Mouse (Mus musculus) liver, adult 2 months (tissue): ENCODE data around the gene Lrfn3.

Experiments
- CTCF ChIP-seq: fragments of 200-500 bp; IDR thresholded peaks from 2 replicates; pipeline ENCODE4 v1.5.1; 2011; ENCODE audit warnings: low read depth, low read length, control low read depth
- POLR2A ChIP-seq: fragments of 200-500 bp; IDR thresholded peaks from 2 replicates; pipeline ENCODE4 v1.6.1; 2011; ENCODE audit warnings: low read length, control low read depth; ENCODE audit not compliant: insufficient read depth; ENCODE audit errors: extremely low read depth

DNA sequence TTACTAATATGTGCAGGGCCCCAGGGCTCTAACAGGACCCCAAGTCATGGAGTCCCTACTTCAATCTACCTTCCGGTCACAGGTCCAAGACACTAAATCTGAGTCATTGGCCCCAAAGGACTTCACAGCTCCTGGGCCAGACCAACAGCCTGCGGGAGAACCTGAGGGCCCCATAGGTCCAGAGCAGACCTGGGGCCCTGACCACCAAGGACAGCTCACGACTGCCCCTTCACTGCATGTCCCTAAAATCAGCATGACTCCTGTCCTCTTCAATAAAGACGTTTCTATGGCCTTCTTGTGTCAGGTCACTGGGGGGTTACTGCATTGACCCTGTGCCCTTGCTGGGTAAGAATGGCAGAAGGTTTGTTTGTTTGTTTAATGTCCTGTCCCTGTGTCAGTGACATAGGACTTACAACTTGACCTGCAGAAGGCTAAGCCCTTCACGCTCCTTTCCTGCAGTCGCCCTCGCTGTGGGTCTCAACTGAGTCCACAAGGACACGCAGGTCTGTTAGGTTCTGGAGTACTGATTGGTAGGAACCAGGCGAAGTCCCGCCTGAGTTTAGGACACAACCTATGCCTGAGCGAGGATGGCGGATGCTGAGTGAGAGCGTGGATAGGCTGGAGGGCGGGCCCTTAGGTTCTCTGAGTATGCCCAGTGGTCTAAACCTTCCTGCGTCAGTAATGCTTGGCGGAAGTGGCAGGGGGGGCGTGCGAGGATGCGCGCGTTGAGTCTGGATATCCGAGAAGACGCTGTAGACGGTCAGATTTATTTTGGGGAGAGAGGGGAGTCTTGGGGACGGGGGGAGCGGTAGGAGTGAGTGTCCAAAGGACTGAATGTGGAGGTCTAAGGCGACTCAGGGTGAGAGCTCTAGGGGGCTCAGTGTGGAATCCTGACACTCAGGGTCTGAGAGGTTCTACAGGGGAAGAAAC is 54.2 kb downstream of the Lrfn3 start, which contains the start of gene Alkbh6:
- TF ChIP-seq CTCF (no peak), POLR2A (peak; percentile 76; the same call in 1 of the 2 replicates)
